Mouse (Mus musculus): Measurements from ENCODE around the gene Phgr1.

DNA sequence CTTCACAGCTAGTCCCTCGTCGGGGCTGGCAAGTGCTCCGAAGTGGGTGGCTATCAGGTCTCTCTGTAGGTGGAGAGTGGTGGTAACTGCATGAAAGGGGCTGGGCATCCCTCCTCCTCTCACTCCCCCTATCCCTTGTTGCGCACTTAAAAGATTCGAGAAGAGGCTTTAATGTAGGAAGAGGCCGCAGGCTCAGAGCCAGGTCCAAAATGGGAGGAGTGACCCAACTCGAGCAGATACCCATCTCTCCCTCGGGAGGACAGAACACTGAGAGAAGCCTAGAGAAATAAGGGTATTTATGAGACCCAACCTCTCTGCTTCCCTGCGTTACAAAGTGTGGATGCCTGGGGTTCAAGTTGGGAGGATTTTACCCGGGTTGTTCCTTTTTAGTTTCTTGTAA is 6.5 kb downstream of the Phgr1 start:
- TF ChIP-seq POLR2A (IDR thresholded peaks at IDR 0.05; ENCODE audit: insufficient read depth, low read depth, low read length) (no peak), EP300 (IDR thresholded peaks at IDR 0.05; ENCODE audit: insufficient read depth, low read depth, low read length) (no peak)

Measured in heart, adult 2 months (tissue).